Mouse (Mus musculus) ES-CJ7 (cell line): ENCODE data around the gene Chrnb2.
A peak's percentile ranks its signal among the peaks of the same experiment; 100 is the strongest.

Experiments
- DNase-seq: peaks from one replicate; pipeline ENCODE4 v3.0.0; 2011; ENCODE audit warnings: low read depth, low spot score

The Chrnb2 gene

DNA sequence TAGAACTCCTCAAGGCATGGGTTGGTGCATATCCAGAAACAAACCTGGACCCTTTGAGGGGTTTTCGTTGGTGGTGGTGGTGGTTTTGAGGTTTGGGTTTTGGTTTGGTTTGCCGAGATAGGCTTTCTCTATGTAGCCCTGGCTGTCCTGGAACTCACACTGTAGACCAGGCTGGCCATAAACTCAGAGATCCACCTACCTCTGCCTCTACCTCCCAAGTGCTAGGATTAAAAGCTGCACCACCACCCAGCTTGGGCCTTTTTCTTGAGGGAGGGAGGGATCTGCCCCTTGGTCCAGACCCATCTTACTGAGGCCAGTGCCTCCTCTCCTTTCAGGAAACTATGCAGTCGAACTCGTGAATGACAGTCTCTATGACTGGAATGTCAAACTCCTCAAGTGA lies 15.7 kb upstream of the Chrnb2 start:
- DNase-seq: no peak

DNA sequence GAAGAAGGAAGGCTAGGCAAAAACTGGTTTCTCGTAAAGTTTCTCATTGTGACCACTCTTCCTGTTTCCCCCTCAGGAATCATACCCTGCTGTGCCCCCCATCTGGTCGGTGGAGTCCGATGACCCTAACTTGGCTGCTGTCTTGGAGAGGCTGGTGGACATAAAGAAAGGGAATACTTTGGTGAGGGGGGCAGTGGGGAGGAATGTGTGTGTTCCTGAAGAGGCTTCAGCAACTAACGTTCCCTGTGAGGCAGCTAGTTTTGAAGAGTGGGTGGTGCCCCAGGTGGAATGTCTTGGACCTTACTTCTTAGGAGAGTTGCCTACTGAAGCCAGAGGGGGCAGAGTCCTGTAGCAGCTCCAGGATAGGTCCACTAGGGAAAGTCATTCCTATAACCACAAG lies 11.6 kb upstream of the Chrnb2 start:
- no peak for DNase-seq

DNA sequence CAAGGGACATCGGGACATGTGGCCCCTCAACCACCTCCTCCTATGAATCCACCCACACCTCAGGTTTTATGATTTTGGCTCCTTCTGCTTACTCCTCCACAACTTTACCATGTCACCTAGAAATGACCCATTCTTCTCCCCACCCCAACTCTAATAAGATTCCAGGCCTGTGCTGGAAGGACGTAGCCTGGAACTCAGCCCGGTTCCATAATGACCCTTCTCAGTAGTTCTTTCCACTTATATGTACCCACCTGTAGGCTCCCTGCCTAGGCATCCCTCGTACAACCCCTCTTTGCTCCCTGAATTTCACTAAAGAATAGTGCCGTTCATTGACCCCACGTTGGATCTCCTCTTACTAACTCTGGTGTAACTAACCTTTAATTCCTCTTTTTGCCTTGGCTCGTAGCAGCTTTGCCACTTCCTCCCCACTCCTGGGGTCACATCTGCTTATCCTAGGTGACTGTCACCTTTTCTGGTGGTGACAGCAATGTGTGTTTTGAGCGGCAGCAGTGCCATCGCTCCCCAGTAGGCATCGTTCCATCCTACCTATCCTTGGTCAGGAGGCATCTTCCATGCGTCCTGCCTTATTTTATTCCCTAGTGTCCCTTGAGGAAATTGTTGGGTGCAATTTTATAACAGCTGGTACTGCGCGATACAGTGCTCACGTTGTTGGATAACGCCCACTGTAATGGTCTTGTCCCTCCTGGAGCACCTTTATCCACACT lies 10.0 kb upstream of the Chrnb2 start:
- DNase-seq: no peak

DNA sequence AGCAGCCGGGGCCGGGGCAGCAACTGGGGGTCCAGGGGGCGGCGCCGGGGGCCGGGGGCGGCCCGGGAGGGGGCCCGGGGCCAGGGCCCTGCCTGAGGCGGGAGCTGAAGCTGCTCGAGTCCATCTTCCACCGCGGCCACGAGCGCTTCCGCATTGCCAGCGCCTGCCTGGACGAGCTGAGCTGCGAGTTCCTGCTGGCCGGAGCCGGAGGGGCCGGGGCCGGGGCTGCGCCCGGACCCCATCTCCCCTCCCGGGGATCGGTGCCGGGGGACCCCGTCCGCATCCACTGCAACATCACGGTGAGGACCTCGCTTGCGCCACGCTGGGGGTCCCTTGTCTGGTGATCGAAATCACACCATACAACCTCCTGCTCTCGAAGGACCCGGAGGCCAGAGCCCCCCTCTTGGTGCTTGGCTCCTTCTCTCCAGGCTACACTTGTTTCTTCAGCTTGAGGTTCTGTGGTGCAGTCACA lies 9.3 kb upstream of the Chrnb2 start:
- no peak for DNase-seq

DNA sequence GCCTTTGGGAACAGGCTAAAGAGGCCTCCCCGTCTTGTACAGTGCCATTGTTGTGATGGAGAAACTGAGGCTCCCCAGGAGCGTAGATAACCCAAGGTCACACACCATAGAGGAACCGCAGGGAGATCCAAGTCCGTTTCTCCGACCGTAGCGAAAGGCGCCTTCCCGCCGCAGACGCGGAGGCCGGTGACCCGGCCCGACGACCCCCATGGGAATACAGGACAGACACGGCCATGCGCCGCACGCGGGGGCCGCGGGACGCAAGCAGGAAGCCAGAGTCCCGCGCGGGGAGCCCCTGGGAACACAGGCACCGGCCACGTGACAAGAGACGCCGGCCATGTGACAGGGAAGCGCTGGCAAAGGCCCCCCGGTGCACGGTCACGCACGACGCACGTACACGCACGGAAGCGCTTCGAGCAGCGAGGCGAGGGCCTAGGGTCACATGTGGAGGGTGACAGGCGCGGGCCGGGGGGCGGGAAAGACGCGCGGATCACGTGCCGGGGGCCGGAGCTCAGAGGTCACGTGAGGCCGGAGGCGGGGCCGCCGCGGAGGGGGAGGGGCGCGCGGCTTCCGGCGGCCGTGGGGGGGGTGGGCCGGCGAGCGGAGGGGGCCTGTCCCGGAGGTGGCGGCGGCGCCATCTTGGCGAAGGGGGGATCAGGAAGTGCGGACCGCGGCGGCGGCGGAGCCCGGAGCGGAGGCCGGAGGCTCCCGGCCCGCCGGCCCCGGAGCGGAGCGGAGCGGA lies 8.7 kb upstream of the Chrnb2 start, which contains the start of gene Ube2q1:
Gene Ube2q1, plus strand, starts transcription at position 649 of the 742 bp plus-strand sequence.
- peak; percentile 94 for DNase-seq

DNA sequence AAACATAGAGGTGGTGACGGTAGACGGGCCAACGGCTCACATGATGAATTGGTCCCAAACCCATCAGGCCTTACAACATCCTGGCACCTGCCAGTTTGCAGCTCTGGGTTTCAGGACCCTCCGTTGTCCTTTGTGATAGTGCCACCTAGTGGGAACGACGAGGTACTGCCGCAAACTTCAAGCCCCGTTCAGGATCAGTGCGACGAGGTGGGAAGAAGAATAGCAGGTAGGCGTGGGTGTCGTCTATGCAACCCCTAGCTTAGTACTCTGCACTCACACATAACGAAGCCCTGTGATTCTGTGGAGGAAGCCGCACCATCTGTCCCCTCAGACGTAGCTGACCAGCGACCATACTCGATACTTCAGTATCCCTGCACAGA lies 8.1 kb upstream of the Chrnb2 start:
- DNase-seq: peak; percentile 95

DNA sequence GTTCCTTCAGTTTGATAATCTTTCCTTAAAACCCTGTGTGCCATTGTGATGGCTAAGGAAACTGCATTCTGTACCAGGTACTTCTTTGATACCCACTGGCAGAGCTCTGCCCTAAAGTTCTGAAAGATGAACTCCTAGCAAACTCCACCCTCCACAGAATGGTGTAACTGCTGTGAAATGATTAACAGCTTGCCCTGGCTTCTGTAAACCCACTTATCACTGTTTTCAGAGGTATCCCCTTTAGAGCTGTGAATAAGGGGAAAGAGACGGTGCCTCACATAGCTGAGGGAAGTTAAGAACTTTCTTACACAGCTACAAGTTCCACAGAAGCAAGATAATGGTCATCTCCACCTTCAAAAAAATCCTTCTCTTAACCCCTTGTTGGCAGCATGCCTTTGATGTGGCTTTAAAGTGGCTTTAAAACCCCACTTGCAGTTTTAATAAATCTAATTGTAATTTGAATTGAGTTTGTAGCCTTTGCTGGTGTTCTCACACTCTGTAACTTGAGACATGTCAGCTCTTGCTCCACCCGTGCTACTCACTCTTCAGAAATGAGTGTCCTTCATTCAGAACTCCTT lies 6.1 kb upstream of the Chrnb2 start:
- DNase-seq: no peak

DNA sequence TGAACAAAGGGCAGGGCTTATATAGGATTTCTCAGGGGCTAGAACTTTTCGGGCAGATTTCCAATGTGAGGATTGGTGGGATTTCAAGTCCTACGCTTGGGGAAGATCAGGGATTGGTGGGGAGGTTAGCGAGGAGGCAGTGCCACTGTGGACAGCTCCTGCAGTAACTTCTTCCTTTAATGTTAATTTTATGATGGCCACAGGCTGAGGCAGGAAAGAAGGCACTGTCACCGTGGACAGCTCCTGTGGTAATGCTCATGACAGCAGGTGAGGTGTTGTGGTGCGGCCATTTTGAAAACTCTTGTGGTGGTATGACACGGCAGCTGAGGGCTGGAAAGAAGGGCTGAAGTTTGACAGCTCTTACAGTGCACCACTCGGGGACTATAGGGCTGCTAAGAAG lies 5.2 kb upstream of the Chrnb2 start:
- DNase-seq: peak; percentile 52

DNA sequence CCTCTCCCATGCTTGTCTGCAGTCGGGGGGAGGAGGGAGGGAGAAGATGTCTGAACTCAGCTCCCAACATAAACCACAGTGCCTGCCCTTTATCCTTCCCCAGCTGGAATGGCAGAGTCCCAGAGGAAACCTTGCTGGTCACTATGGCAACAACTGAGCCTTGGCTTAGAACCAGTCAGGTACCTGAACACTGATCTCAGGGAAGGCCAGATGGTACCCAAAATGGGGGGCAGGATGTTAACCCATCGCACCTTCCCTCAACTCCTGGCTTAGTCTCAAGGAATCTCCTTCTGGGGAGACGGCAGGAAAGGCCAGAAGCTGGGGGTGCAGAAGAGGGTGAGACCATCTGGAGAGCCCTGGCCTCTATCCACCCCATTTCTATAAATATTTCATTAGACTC lies 4.6 kb downstream of the Chrnb2 start:
- no peak for DNase-seq

DNA sequence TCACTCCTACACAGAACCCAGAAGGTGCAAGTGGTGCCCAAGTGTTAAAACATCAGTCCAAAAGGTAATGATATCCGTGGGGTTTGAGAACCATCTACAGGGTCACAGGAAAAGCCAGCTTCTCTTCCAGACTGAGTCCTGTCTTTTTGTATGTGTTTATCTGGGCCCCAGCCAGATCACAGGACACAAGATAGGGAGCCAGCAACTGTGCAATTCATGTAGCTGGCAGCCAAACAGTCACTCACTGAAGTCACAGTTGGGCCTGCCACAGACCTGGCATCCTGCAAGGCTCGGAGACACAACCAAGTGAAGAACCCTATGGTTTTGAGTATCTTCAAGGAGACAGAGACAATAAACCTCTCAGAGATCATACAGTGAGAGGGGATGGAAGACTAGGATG lies 6.6 kb downstream of the Chrnb2 start:
- no peak for DNase-seq

DNA sequence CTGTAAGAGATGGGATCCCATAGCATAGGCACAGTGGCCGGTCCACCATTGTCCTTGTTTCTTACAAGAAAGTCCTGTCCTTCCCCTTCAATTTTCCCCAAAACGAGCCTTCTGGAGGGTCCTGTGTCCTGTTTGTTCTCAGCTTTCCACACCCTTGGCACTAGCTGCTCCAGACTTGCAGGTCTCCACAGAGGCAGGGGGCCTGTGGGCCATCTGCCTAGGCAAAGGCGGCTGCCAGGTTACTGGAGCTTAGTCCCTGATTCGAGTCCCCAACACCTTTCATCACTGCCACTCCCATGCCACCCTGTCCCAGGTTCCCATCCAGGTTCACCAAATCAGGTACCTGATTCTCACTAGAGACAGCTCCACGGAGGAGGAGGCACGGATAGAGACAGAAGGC lies 9.1 kb downstream of the Chrnb2 start:
- no peak for DNase-seq

DNA sequence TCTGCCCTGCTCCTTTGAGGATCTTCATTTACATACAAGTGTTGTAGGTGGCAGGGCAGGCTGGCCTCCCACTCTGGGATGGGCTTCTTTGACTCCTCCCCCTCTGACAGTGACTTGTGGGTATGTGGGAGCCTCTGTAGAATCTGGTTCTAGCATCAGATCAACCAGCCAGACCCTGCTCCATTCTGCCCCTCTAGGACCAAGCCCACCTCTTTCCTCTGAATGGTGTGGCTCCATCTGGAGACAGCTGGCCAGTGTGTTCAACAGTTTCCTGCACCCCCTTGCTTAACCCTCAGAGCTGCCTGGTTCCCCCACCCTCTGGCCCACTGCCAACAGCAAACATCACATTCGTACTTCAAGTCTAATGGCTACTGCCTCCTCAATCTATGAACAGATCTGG lies 12.1 kb downstream of the Chrnb2 start:
- DNase-seq: peak; percentile 45

DNA sequence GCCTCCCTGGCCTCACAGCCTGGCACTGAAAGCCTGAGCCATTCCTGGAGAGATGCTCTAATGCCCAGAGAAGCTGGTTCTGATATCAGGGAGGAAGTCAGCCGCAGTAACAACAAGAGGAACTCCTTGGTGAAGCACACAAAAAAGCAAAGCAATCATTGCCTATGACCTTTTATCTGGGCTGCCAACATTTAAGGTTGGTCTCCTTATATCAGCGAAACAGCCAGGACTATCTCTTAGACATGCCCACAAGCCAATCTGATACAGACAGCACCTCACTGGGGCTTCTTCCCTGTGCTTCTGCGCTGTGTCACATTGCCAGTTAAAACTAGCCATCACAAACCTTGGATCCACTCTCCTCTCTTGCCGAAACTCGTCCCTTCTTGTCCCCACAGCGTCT lies 25.9 kb downstream of the Chrnb2 start:
- DNase-seq: no peak

DNA sequence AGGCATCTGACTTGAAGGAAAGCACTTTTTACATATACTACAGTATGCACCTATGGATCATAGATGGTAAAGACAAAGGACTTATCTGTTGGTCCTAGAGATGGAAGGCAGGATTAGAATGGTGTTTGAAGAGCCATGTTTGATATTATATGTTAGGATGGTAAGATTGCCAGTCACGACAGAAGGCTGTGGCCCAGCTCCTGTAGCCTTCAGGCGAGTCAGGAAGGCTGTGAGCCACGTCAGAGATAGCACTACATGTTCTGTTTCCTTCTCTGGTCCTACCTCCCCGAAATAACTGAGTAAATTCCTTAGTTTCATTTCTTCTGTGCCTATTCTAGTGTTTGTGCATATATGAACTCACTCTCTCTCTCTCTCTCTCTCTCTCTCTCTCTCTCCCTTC lies 32.3 kb downstream of the Chrnb2 start:
- no peak for DNase-seq

DNA sequence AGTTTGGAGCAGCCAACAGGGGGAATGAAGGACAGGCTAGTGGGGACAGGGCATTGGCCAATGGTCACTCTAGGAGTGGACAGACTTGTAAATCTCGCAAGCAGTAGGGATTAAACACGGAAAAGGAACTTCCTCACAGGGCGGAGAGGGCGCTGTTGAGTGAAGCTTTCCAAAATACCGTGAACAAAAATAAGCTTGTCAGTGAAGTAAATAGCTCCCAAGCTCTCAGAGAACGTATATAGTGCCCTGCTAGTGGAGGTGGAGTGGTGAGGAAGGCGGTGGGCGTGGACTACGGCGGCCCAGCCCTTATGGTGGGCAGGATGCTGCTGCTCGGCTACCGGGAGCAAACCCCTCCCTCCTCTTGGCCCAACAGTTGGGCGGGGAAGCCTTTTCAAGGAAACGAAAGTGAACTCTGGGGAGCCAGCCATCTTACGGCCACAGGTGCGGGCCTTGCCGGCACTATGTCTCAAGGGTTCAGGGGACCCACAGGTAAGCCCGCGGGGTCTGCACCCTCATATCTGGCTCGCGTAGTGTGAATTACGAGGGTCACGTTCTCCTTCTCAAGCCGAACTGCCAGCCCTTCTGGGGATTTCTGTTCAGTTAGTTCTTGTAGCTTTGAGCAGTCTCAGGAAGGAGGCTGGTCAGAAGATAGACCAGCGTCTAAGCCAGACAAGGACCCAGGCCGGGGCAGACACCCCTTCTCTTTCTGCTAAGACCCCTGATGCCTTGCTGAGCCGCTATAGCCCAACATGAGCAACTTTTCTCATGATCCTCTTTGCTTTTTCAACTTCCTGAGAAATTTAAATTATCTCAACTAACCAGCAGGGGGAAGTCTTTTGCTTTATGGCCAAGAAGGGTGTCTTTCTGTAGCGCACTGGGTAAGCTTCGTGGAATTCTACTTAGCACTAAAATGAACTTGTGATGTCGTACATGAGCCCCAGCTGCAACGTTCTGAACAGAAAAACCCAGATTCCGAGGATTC lies 33.8 kb downstream of the Chrnb2 start:
- DNase-seq: peak; percentile 89

DNA sequence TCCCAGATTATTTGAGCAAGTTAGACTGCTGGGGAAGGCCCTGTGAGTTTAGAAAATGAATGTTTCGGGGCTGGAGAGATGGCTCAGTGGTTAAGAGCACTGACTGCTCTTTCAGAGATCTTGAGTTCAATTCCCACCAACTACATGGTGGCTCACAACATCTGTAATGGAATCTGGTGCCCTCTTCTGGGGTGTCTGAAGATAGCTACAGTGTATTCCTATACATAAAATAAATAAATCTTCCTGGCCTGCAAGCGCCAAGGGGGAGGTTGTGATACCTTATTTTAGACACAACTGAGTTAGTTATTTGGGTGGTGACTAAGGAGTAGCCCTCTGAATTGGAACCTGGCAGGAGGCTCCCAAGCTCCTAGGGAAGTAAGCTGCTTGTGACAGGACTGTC lies 35.6 kb downstream of the Chrnb2 start:
- DNase-seq: no peak

DNA sequence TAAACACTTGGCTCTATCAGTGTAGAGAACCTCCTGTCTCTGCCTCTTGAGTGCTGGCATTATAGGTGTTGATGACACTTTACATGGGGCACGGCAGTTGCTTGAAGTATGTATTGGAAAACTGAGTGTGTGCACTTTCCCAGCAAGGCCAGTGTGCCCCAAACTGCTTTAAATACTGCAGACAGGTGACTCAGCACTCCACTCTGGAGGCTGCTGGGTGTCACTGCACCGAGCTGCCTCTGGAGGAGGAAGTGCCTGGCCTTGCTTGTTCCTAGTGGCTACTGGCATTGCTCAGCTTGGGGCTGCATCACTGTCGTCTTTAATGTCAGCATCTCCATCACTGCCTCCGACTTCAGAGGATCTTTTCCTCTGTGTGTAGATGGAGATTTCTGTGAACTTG lies 37.4 kb downstream of the Chrnb2 start:
- peak; percentile 68 for DNase-seq

DNA sequence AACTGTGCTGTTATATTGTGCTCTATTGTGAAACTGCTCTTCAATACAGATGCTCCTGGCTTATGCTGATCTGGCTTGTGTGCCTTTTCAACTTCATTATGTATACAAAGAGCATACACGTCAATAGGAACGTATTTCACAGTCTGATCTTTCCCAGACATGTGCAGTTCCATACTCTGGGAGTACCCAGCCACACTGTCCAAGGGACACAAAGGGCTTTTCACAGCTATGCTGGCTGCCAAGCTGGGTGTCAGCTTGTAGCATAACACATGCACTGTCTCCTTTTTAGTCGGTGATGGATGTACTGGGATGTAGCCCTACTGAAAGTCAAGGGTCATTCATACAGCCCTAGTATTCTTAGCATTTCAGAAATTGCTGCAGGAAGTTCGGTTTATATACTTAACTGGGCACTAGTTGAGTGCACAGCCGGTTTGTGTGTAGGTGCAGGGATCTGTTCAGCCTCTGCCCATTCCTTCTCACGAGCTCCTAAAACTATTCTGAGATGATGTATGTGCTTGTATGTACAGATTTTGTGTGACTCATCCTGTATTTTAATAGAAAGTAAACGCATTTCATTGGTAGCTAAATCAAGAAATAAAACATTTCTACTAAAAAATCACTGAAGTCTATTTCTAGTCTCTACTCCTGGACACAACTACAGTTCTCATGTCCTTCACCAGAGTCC lies 40.9 kb downstream of the Chrnb2 start:
- no peak for DNase-seq

DNA sequence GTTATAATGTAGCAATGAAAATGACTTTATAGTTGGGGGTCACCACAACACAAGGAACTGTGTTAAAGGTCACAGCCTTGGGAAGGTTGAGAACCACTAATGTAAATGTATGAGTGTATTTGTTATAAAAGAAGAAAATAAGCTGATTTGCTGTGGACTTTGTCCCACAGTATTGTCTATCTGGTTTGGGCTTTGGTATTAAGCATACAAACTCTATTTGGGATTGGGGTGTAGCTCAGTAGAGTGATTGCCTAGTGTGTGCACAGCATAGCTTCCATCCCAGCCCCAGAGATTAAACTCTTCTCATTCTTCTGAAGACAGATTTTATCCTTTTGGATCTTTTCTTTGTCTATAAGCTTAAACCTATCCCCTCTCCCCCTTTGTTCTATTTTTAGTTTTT lies 42.4 kb downstream of the Chrnb2 start:
- no peak for DNase-seq

DNA sequence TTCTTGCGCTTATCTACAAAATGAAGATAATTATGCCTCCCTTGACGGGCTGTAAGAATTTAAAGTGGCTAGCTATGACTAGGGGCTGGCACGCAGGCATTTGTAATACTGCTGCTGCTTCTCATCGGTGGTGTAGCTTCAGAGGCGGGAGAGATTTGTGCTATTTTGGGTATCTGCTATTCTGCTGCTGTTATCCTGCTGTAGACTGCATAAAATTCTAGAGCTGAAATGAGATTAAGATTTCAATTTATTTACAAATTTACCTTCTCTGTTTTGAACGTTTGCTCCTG lies 48.5 kb downstream of the Chrnb2 start:
- no peak for DNase-seq

DNA sequence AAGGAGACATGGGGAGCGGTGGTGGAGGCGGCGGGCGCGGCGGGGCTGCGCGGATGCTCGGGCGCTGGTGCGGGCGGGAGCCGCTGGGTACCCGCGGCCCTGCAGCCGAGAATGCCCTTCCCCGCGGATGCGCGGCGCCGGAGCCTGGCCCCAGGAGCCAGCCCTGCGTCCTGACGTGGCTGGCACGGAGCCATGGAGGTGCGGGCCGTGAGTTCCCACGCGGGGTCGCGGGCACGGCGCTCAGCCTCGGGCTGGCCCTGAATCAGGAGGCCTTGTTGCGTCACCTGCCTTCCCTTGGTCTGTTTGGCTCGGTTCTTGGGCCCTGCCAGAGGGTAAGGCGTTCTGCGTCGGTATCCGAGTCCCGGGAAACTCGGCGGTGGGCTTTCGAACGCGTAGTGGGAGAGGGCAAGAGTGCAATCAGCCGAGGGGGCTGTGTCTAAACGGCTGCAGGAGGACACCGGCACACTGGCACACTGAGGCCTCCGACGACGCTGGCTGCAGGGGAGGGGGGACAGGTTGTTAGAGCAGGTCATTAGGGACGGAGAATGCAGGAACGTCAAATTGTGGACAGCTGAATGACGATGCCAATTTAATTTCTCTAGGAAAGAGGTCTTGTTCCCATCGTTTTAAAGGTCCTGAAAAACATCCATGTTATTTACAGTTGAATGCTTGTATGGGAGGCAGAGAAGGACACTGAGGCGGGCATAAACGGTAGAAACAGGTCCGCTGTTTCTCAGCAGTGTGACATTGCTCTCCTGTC lies 49.0 kb downstream of the Chrnb2 start:
- DNase-seq: peak; percentile 15
